Mouse (Mus musculus) left cerebral cortex, adult 18-20 months (tissue): ENCODE measurements around the gene Kcnj3. TPM values are rescaled to one million over a fixed set of nuclear protein-coding genes. Genes with fewer than 3 reads are reported as not detected.
"Not testable (repeated sequence)": the region's sequence is repeated elsewhere in the genome, so short reads cannot be mapped to it uniquely, and the experiment has no call there.

Source experiments
- DNase-seq, 2 experiments: peaks; one replicate each; pipeline ENCODE4 v3.0.0; 2021 to 2022; ENCODE audit warnings: low spot score in 2 of 2, mixed read lengths in 1 of 2
- long read RNA-seq, 2 experiments: library from polyadenylated mRNA; stranded (forward); transcript quantifications; one replicate each; pipeline ENCODE4 v2.0.0; 2021
- total RNA-seq, 2 experiments: library from RNA; stranded (reverse); gene quantifications; 2 replicates each; pipeline ENCODE4 v1.2.3; 2021

Kcnj3 gene
- 100 to 1,000 TPM in 1 of 2 experiments, 10 to 100 TPM in 1; 92.6 to 112 TPM for total RNA-seq
- long read RNA-seq, experiment 1, full-length matches to known transcripts: 21 of 35 reads
- long read RNA-seq, experiment 1, partial matches to known transcripts: 12 of 35 reads
- long read RNA-seq, experiment 1, other reads (novel, unspliced or antisense): 2 of 35 reads
- long read RNA-seq, experiment 2, full-length matches to known transcripts: 16 of 23 reads
- long read RNA-seq, experiment 2, partial matches to known transcripts: 0 of 23 reads
- long read RNA-seq, experiment 2, other reads (novel, unspliced or antisense): 7 of 23 reads

- DNase-seq: peak; percentile 67 to 79
Observed at GRCm38 (mm10) chr2:55435721-55436260, at the start of gene Kcnj3. TSS of gene Kcnj3 (plus strand) at chr2:55435970.

GRCm38 (mm10) chr2:55390330-55390989 is 45.3 kb upstream of the Kcnj3 start:
- DNase-seq: no peak

GRCm38 (mm10) chr2:55405307-55405706 is 30.5 kb upstream of the Kcnj3 start:
- no peak for DNase-seq

GRCm38 (mm10) chr2:55427633-55428032 is 8.1 kb upstream of the Kcnj3 start:
- DNase-seq: no peak

GRCm38 (mm10) chr2:55432104-55432503 is 3.7 kb upstream of the Kcnj3 start:
- DNase-seq: no peak

GRCm38 (mm10) chr2:55436261-55437006 is 664 bp downstream of the Kcnj3 start:
- DNase-seq: peak; percentile 35 to 50

GRCm38 (mm10) chr2:55437007-55437949 is 1.5 kb downstream of the Kcnj3 start:
- peak; percentile 35 to 51 for DNase-seq

GRCm38 (mm10) chr2:55437977-55438376 is 2.2 kb downstream of the Kcnj3 start:
- no peak for DNase-seq

GRCm38 (mm10) chr2:55439211-55439610 is 3.4 kb downstream of the Kcnj3 start:
- no peak for DNase-seq

GRCm38 (mm10) chr2:55442006-55442405 is 6.2 kb downstream of the Kcnj3 start:
- no peak for DNase-seq

- DNase-seq: no peak
Observed at GRCm38 (mm10) chr2:55447298-55447697, 11.5 kb downstream of the Kcnj3 start.

GRCm38 (mm10) chr2:55450774-55451173 is 15.0 kb downstream of the Kcnj3 start:
- peak; percentile 24 to 57 for DNase-seq

- DNase-seq: no peak
Observed at GRCm38 (mm10) chr2:55459195-55459594, 23.4 kb downstream of the Kcnj3 start.

GRCm38 (mm10) chr2:55469141-55469540 is 33.4 kb downstream of the Kcnj3 start:
- DNase-seq: no peak

GRCm38 (mm10) chr2:55470006-55470405 is 34.2 kb downstream of the Kcnj3 start:
- DNase-seq: no peak

- no peak for DNase-seq
Observed at GRCm38 (mm10) chr2:55479511-55479910, 43.7 kb downstream of the Kcnj3 start.

GRCm38 (mm10) chr2:55479933-55480601 is 44.3 kb downstream of the Kcnj3 start:
- peak; percentile 25 to 30 for DNase-seq

GRCm38 (mm10) chr2:55480602-55480965 is 44.8 kb downstream of the Kcnj3 start:
- no peak for DNase-seq

GRCm38 (mm10) chr2:55485500-55486129 is 49.8 kb downstream of the Kcnj3 start:
- DNase-seq: not testable (repeated sequence)
